Mouse (Mus musculus): ENCODE measurements around the gene Cntn3. TPM values are rescaled to one million over a fixed set of nuclear protein-coding genes. Genes with fewer than 3 reads are reported as not detected.

Gene Cntn3
- total and polyA plus RNA-seq, 3 experiments = not detected

GRCm38 (mm10) chr6:102515231-102515630, 57.7 kb downstream of the Cntn3 start:
- H3K27me3 ChIP-seq (ENCODE audit: insufficient read depth, low read length) = no peaks in the 10 kb centered on the region
- no peak overlapping the region for H3K4me3 ChIP-seq (ENCODE audit: low read depth, low read length)
- no peak for TF ChIP-seq POLR2AphosphoS5 (IDR thresholded peaks at IDR 0.05; ENCODE audit: insufficient replicate concordance, low read depth, low read length)
- TF ChIP-seq CTCF (IDR thresholded peaks at IDR 0.05; ENCODE audit: low read depth, low read length) = no peak
- no peak for TF ChIP-seq GATA2 (IDR thresholded peaks at IDR 0.05; ENCODE audit: borderline replicate concordance, low read depth, low read length)
- TF ChIP-seq TAL1 (conservative IDR thresholded peaks at IDR 0.05; ENCODE audit: low read depth, low read length) = no peak
- TF ChIP-seq GATA1 (IDR thresholded peaks at IDR 0.05; ENCODE audit: borderline replicate concordance, low read length) = no peak
- H3K9me3 ChIP-seq (replicated peaks) = peaks cover 7% of the 10 kb centered on the region
- no peaks in the 10 kb centered on the region for H3K4me1 ChIP-seq (ENCODE audit: insufficient read depth, low read depth, low read length)
- no peak for ATAC-seq (ENCODE audit: extremely low read depth, insufficient number of reproducible peaks, low FRiP score, poor library complexity, severe bottlenecking)
- DNase-seq (ENCODE audit: low spot score) = no peak
- H3K36me3 ChIP-seq (replicated peaks) = no peaks in the 10 kb centered on the region

DNA sequence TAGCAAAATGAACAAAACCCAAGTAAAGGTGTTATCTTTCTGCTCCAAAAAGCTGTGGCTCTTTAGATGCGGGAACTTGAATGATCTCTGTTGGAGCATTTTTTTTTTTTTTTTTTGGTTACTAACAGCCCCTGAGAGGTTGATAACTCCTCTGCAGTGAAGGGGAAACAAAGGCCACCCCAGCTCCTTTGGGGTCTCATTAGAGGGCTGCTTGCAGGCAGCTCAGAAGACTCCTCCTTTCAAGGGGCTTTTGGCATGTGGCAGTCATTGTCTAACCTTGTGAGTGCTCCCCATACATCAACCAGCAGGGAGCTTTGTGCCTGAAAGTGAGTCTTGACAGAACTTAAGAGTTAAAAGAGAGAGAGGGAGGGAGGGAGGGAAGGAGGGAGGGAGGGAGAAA, 60.8 kb downstream of the Cntn3 start:
- H3K4me3 ChIP-seq (ENCODE audit: low read depth, low read length) = no peak overlapping the region
- peaks cover 4% of the 10 kb centered on the region for H3K9me3 ChIP-seq (replicated peaks)
- ATAC-seq (ENCODE audit: extremely low read depth, insufficient number of reproducible peaks, low FRiP score, poor library complexity, severe bottlenecking) (no peak), DNase-seq (ENCODE audit: low spot score) (no peak)
- TF ChIP-seq CTCF (IDR thresholded peaks at IDR 0.05; ENCODE audit: low read depth, low read length) = no peak
- no peaks in the 10 kb centered on the region for H3K36me3 ChIP-seq (replicated peaks)
- no peaks in the 10 kb centered on the region for H3K4me1 ChIP-seq (ENCODE audit: insufficient read depth, low read depth, low read length)
- H3K27me3 ChIP-seq (ENCODE audit: insufficient read depth, low read length) = no peaks in the 10 kb centered on the region

GRCm38 (mm10) chr6:102485509-102485908, 87.4 kb downstream of the Cntn3 start:
- H3K4me1 ChIP-seq (ENCODE audit: insufficient read depth, low read depth, low read length) = no peaks in the 10 kb centered on the region
- no peak for DNase-seq (ENCODE audit: low spot score)
- peaks cover 5% of the 10 kb centered on the region; the same call in 1 of the 2 replicates for H3K9me3 ChIP-seq (replicated peaks)
- ATAC-seq (ENCODE audit: extremely low read depth, insufficient number of reproducible peaks, low FRiP score, poor library complexity, severe bottlenecking) = no peak
- no peak overlapping the region for H3K4me3 ChIP-seq (ENCODE audit: low read depth, low read length)
- no peaks in the 10 kb centered on the region for H3K36me3 ChIP-seq (replicated peaks)
- no peaks in the 10 kb centered on the region for H3K27me3 ChIP-seq (ENCODE audit: insufficient read depth, low read length)
- TF ChIP-seq POLR2AphosphoS5 (IDR thresholded peaks at IDR 0.05; ENCODE audit: insufficient replicate concordance, low read depth, low read length) (no peak), TAL1 (conservative IDR thresholded peaks at IDR 0.05; ENCODE audit: low read depth, low read length) (no peak), GATA2 (IDR thresholded peaks at IDR 0.05; ENCODE audit: borderline replicate concordance, low read depth, low read length) (no peak), CTCF (IDR thresholded peaks at IDR 0.05; ENCODE audit: low read depth, low read length) (no peak), GATA1 (IDR thresholded peaks at IDR 0.05; ENCODE audit: borderline replicate concordance, low read length) (no peak)

- Histone ChIP-seq H3K4me1 (ENCODE audit: insufficient read depth, low read depth, low read length) (no peaks in the 10 kb centered on the region), H3K4me3 (ENCODE audit: low read depth, low read length) (no peak overlapping the region), H3K36me3 (replicated peaks) (no peaks in the 10 kb centered on the region), H3K9me3 (replicated peaks) (peaks cover 5% of the 10 kb centered on the region; the same call in 1 of the 2 replicates), H3K27me3 (ENCODE audit: insufficient read depth, low read length) (no peaks in the 10 kb centered on the region)
- no peak for DNase-seq (ENCODE audit: low spot score)
- ATAC-seq (ENCODE audit: extremely low read depth, insufficient number of reproducible peaks, low FRiP score, poor library complexity, severe bottlenecking) = no peak
- no peak for TF ChIP-seq POLR2AphosphoS5 (IDR thresholded peaks at IDR 0.05; ENCODE audit: insufficient replicate concordance, low read depth, low read length)
- TF ChIP-seq CTCF (IDR thresholded peaks at IDR 0.05; ENCODE audit: low read depth, low read length) = no peak
- no peak for TF ChIP-seq GATA2 (IDR thresholded peaks at IDR 0.05; ENCODE audit: borderline replicate concordance, low read depth, low read length)
- TF ChIP-seq GATA1 (IDR thresholded peaks at IDR 0.05; ENCODE audit: borderline replicate concordance, low read length) = no peak
- TF ChIP-seq TAL1 (conservative IDR thresholded peaks at IDR 0.05; ENCODE audit: low read depth, low read length) = no peak
Observed at GRCm38 (mm10) chr6:102478320-102479080, 94.4 kb downstream of the Cntn3 start.

- TF ChIP-seq CTCF (IDR thresholded peaks at IDR 0.05; ENCODE audit: low read depth, low read length) (no peak), TAL1 (conservative IDR thresholded peaks at IDR 0.05; ENCODE audit: low read depth, low read length) (no peak), GATA2 (IDR thresholded peaks at IDR 0.05; ENCODE audit: borderline replicate concordance, low read depth, low read length) (no peak), GATA1 (IDR thresholded peaks at IDR 0.05; ENCODE audit: borderline replicate concordance, low read length) (no peak), POLR2AphosphoS5 (IDR thresholded peaks at IDR 0.05; ENCODE audit: insufficient replicate concordance, low read depth, low read length) (no peak)
- Histone ChIP-seq H3K9me3 (replicated peaks) (peaks cover 6% of the 10 kb centered on the region), H3K4me3 (ENCODE audit: low read depth, low read length) (no peak overlapping the region), H3K27me3 (ENCODE audit: insufficient read depth, low read length) (no peaks in the 10 kb centered on the region), H3K36me3 (replicated peaks) (no peaks in the 10 kb centered on the region), H3K4me1 (ENCODE audit: insufficient read depth, low read depth, low read length) (no peaks in the 10 kb centered on the region)
- DNase-seq (ENCODE audit: low spot score) (no peak), ATAC-seq (ENCODE audit: extremely low read depth, insufficient number of reproducible peaks, low FRiP score, poor library complexity, severe bottlenecking) (no peak)
Observed at GRCm38 (mm10) chr6:102438353-102438752, 134.5 kb downstream of the Cntn3 start.

DNA sequence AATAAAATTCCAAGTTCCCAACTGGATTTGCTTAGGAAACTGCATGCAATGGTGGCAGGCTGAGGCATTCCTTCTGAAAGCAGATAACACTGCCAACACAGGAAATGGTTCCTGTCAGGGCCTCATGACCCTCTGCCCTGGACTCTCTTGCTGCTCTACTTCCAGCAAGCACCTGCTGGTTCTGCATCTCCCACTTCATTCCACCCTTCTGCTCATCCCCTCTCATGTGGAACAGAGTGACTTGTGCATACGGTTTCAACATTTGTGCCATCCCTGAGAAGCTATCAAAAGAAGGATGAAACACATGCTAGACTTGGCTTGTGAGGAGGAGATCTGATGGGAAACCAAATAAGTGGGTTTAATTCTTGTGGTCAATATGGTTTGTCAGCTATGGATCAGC, 145.4 kb downstream of the Cntn3 start:
- DNase-seq (ENCODE audit: low spot score) (no peak), ATAC-seq (ENCODE audit: extremely low read depth, insufficient number of reproducible peaks, low FRiP score, poor library complexity, severe bottlenecking) (no peak)
- H3K27me3 ChIP-seq (ENCODE audit: insufficient read depth, low read length) = no peaks in the 10 kb centered on the region
- H3K36me3 ChIP-seq (replicated peaks) = no peaks in the 10 kb centered on the region
- H3K9me3 ChIP-seq (replicated peaks) = peaks cover 8% of the 10 kb centered on the region; the same call in 1 of the 2 replicates
- no peaks in the 10 kb centered on the region for H3K4me1 ChIP-seq (ENCODE audit: insufficient read depth, low read depth, low read length)
- TF ChIP-seq GATA2 (IDR thresholded peaks at IDR 0.05; ENCODE audit: borderline replicate concordance, low read depth, low read length) (no peak), POLR2AphosphoS5 (IDR thresholded peaks at IDR 0.05; ENCODE audit: insufficient replicate concordance, low read depth, low read length) (no peak), GATA1 (IDR thresholded peaks at IDR 0.05; ENCODE audit: borderline replicate concordance, low read length) (no peak), TAL1 (conservative IDR thresholded peaks at IDR 0.05; ENCODE audit: low read depth, low read length) (no peak), CTCF (IDR thresholded peaks at IDR 0.05; ENCODE audit: low read depth, low read length) (no peak)
- H3K4me3 ChIP-seq (ENCODE audit: low read depth, low read length) = no peak overlapping the region
